Mouse (Mus musculus): Measurements from ENCODE around the gene Trim41. TPM values are rescaled to one million over a fixed set of nuclear protein-coding genes. Genes with fewer than 3 reads are reported as not detected.

Trim41 gene
- polyA plus RNA-seq, 1 experiment from 2014 or later = 4.0 TPM

- 78% methylated on average over 5 of the region's 5 CpGs for WGBS
- no peak for ATAC-seq (ENCODE audit: low FRiP score, low TSS enrichment)
- Histone ChIP-seq H3K36me3 (ENCODE audit: control insufficient read depth, insufficient read depth, low read length) (no peaks in the 10 kb centered on the region), H3K4me3 (ENCODE audit: low read depth, low read length) (no peak overlapping the region), H3K9me3 (ENCODE audit: control insufficient read depth, low read length) (no peaks in the 10 kb centered on the region), H3K27ac (replicated peaks) (no peak overlapping the region), H3K4me2 (replicated peaks; ENCODE audit: low read depth) (no peak overlapping the region), H3K4me1 (replicated peaks; ENCODE audit: control insufficient read depth, insufficient read depth) (0 out of 2 replicates have a peak, but pooled peaks cover 6% of the 10 kb centered on the region), H3K27me3 (ENCODE audit: control insufficient read depth, insufficient read depth, low read length) (no peaks in the 10 kb centered on the region), H3K9ac (ENCODE audit: low read length) (no peak overlapping the region)
- TF ChIP-seq EP300 (optimal IDR thresholded peaks at IDR 0.05) (no peak), CTCF (IDR thresholded peaks at IDR 0.05; ENCODE audit: low read depth) (no peak)
- no peak for DNase-seq (ENCODE audit: low spot score)
These were observed 24.1 kb upstream of the Trim41 start for GRCm38 (mm10) chr11:48841213-48841612.

GRCm38 (mm10) chr11:48840805-48841204 lies 23.7 kb upstream of the Trim41 start:
- ATAC-seq (ENCODE audit: low FRiP score, low TSS enrichment) (no peak), DNase-seq (ENCODE audit: low spot score) (no peak)
- no peak overlapping the region for H3K27ac ChIP-seq (replicated peaks)
- no peaks in the 10 kb centered on the region for H3K36me3 ChIP-seq (ENCODE audit: control insufficient read depth, insufficient read depth, low read length)
- H3K9ac ChIP-seq (ENCODE audit: low read length) = no peak overlapping the region
- H3K4me2 ChIP-seq (replicated peaks; ENCODE audit: low read depth) = no peak overlapping the region
- no peaks in the 10 kb centered on the region for H3K27me3 ChIP-seq (ENCODE audit: control insufficient read depth, insufficient read depth, low read length)
- H3K9me3 ChIP-seq (ENCODE audit: control insufficient read depth, low read length) = no peaks in the 10 kb centered on the region
- H3K4me1 ChIP-seq (replicated peaks; ENCODE audit: control insufficient read depth, insufficient read depth) = 0 out of 2 replicates have a peak, but pooled peaks cover 6% of the 10 kb centered on the region
- TF ChIP-seq CTCF (IDR thresholded peaks at IDR 0.05; ENCODE audit: low read depth) (no peak), EP300 (optimal IDR thresholded peaks at IDR 0.05) (no peak)
- no peak overlapping the region for H3K4me3 ChIP-seq (ENCODE audit: low read depth, low read length)

GRCm38 (mm10) chr11:48838879-48839680 lies 21.9 kb upstream of the Trim41 start:
- ATAC-seq (ENCODE audit: low FRiP score, low TSS enrichment) = no peak
- 77% methylated on average over 10 of the region's 10 CpGs for WGBS
- no peak overlapping the region for H3K9ac ChIP-seq (ENCODE audit: low read length)

DNA sequence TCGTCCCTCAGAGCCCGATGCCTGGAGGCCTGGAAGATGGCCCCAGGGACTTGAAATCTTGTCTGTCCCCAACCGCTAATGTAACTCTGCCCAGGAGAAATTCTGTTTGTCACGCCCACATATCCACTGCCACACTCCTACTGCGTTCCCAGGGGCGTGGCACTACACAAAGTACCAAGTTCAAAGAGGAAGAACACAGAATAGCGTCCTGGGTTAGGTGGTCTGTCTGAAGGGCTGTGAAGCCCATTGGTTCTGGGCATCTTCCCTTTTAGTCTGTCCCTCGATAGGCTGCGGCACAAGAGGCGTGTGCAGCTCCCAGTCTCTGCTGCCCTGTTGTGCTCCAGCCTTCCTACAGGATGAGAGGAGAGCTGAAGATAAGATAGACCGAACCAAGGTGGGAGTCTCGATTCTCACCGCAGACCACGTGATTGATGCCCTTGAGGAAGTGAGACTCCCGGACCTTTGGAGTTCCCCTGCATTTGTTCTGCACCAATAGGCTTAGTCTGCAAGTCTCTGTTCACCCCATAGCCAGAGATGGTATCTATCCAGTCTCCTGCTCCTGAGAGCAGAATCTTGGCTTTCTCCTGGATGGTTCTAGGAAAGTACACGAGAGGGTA lies 21.1 kb upstream of the Trim41 start:
- H3K4me1 ChIP-seq (replicated peaks; ENCODE audit: control insufficient read depth, insufficient read depth) = 0 out of 2 replicates have a peak, but pooled peaks cover 6% of the 10 kb centered on the region
- under 1% methylated on average over 16 of the region's 16 CpGs for WGBS
- 0 out of 2 replicates have a peak, but pooled peaks have one; percentile 22 for ATAC-seq (ENCODE audit: low FRiP score, low TSS enrichment)
- H3K9ac ChIP-seq (ENCODE audit: low read length) = peak overlapping the region; percentile 77
- no peaks in the 10 kb centered on the region for H3K27me3 ChIP-seq (ENCODE audit: control insufficient read depth, insufficient read depth, low read length)
- peak overlapping the region; percentile 91 for H3K4me2 ChIP-seq (replicated peaks; ENCODE audit: low read depth)
- H3K9me3 ChIP-seq (ENCODE audit: control insufficient read depth, low read length) = no peaks in the 10 kb centered on the region
- DNase-seq (ENCODE audit: low spot score) = peak; percentile 46
- TF ChIP-seq EP300 (optimal IDR thresholded peaks at IDR 0.05) (no peak), CTCF (IDR thresholded peaks at IDR 0.05; ENCODE audit: low read depth) (no peak)
- H3K36me3 ChIP-seq (ENCODE audit: control insufficient read depth, insufficient read depth, low read length) = no peaks in the 10 kb centered on the region
- H3K27ac ChIP-seq (replicated peaks) = peak overlapping the region; percentile 87
- H3K4me3 ChIP-seq (ENCODE audit: low read depth, low read length) = peak overlapping the region; percentile 81

More at GRCm38 (mm10) chr11:48838879-48839680, 21.9 kb upstream of the Trim41 start:
- H3K27me3 ChIP-seq (ENCODE audit: control insufficient read depth, insufficient read depth, low read length) = no peaks in the 10 kb centered on the region
- H3K27ac ChIP-seq (replicated peaks) = no peak overlapping the region
- 0 out of 2 replicates have a peak, but pooled peaks cover 6% of the 10 kb centered on the region for H3K4me1 ChIP-seq (replicated peaks; ENCODE audit: control insufficient read depth, insufficient read depth)
- H3K9me3 ChIP-seq (ENCODE audit: control insufficient read depth, low read length) = no peaks in the 10 kb centered on the region
- H3K4me2 ChIP-seq (replicated peaks; ENCODE audit: low read depth) = no peak overlapping the region
- no peak overlapping the region for H3K4me3 ChIP-seq (ENCODE audit: low read depth, low read length)
- TF ChIP-seq EP300 (optimal IDR thresholded peaks at IDR 0.05) (no peak), CTCF (IDR thresholded peaks at IDR 0.05; ENCODE audit: low read depth) (no peak)
- H3K36me3 ChIP-seq (ENCODE audit: control insufficient read depth, insufficient read depth, low read length) = no peaks in the 10 kb centered on the region
- DNase-seq (ENCODE audit: low spot score) = no peak

- Histone ChIP-seq H3K4me3 (ENCODE audit: low read depth, low read length) (peak overlapping the region; percentile 81), H3K4me2 (replicated peaks; ENCODE audit: low read depth) (peak overlapping the region; percentile 91), H3K9ac (ENCODE audit: low read length) (peak overlapping the region; percentile 77), H3K4me1 (replicated peaks; ENCODE audit: control insufficient read depth, insufficient read depth) (0 out of 2 replicates have a peak, but pooled peaks cover 6% of the 10 kb centered on the region), H3K27ac (replicated peaks) (peak overlapping the region; percentile 87), H3K9me3 (ENCODE audit: control insufficient read depth, low read length) (no peaks in the 10 kb centered on the region), H3K36me3 (ENCODE audit: control insufficient read depth, insufficient read depth, low read length) (no peaks in the 10 kb centered on the region), H3K27me3 (ENCODE audit: control insufficient read depth, insufficient read depth, low read length) (no peaks in the 10 kb centered on the region)
- ATAC-seq (ENCODE audit: low FRiP score, low TSS enrichment) (peak; percentile 47), DNase-seq (ENCODE audit: low spot score) (peak; percentile 66)
- WGBS = under 1% methylated on average over 71 of the region's 77 CpGs
- TF ChIP-seq EP300 (optimal IDR thresholded peaks at IDR 0.05) (no peak), CTCF (IDR thresholded peaks at IDR 0.05; ENCODE audit: low read depth) (no peak)
These were observed 20.4 kb upstream of the Trim41 start for GRCm38 (mm10) chr11:48837310-48838180.

Data from stomach, postnatal 0 days (tissue).